Mouse (Mus musculus) layer of hippocampus, postnatal 25 days (tissue): ENCODE results near the gene Ikbkg. TPM values are rescaled to one million over a fixed set of nuclear protein-coding genes. Genes with fewer than 3 reads are reported as not detected.
A peak's percentile ranks its signal among the peaks of the same experiment; 100 is the strongest.
"Not testable (repeated sequence)": the region's sequence is repeated elsewhere in the genome, so short reads cannot be mapped to it uniquely, and the experiment has no call there.

Experiments used
- DNase-seq, 2 experiments: peaks; one replicate each; pipeline ENCODE4 v3.0.0; 2022; ENCODE audit warnings: mixed read lengths in 2 of 2, low spot score in 1 of 2; ENCODE audit errors: extremely low spot score in 1 of 2
- total RNA-seq, 2 experiments: library from RNA; stranded (reverse); gene quantifications; 2 replicates each; pipeline ENCODE4 v1.2.3; 2021

Ikbkg gene
- total RNA-seq, 2 experiments from 2014 or later = 51.0 to 56.3 TPM

DNA sequence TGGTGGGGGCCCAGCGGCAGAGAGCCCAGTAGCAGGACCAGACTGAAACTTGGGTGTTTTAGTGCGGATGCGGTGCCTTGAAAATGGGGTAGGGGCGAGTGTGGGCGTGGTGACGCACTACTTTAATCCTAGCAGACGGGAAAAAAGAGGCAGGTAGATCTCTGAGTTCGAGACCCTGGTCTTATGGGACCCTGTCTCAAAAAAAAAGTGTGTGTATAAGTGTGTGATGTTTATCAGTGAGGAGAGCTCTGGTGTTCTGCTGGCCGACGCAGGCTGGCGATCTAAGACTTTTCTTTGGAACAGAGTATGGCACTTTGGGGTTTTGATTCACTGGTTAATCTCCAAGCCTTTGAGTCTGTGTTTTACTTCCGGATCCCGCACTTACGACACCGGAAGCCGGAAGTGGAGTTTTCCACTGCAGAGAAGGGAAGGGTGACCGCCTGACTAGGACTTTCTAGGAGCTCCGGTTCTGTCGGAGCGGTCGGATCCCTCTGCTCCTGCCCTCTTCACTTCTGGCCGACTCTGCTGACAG, 36.3 kb downstream of the Ikbkg start:
- peak; percentile 21 to 40 for DNase-seq

DNA sequence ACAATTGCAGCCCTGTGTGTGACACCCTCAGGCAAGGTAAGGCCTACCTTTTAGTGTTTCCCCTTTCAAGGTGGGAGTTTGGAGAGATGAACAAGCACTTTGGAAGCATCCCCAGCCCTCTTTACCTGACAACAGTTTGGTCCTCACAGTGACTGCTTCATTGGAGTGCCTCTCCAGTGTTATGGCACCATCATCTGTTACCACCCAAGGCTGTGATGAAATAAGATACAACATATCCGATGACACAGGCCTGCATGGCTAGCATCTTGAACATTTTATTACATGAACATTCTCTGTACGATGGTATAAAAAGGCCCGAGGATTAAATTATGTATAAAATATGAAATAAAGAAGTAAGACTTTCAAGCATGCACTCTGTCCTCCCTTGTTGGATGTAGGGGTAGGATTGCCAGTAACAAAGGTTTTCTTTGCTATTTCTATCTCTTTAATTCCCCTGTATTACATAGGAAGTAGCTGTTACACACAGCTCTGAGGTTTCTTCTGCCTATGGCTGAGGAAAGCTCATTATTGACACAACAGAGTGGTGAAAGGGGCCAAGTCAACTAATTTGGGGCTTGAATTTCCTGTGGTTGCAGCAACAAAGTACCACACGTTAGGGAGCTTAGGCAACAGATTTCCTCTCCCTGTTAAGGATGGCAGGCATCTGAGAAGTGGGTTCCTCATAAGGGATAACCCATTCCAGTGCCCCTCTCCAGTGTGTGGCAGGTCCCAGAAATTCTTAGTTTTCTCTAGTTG, 58.2 kb downstream of the Ikbkg start:
- DNase-seq = no peak

DNA sequence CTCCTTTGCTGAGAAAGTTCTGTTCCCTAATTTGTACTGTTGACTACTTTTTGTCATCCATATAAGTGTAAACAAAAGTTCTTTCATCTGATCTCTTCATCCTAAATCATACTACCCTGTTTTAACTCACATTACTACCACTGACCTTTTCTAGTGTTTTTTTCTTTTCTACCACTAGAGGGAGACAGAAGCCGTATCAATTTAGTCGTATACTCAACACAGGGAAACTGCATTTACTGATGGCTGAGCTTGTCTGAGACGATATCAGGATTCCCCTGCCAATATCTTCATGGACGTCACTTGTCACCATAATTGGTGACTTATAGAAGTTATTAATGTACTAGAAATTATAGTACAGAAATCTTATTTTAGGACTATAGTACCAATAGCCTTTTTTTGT, 59.7 kb downstream of the Ikbkg start:
- DNase-seq = no peak

DNA sequence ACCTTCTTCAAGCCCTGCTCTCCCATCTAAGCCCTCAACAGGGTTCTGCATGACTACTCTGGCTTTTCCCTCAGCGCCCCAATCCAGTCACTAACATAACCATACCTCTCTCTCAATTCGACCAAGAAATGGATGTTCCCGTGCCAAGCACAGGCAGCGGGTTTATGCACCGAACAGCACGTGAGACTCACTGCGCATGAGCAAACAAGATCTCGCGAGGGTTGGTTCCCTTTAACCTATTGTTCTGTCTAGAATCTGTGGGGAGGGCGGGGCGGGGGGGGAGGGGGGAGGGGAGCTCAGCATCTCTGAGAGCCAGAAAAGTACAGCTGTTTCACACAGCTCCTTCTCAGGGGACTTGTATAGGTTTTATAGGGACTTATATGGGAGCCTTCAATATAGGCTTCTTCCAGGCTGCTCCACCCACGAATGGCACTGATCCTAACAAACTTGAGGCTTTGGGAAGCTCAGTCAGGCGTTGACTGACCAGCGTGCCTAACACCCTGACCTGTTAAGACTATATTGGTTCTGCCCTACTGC, 88.3 kb downstream of the Ikbkg start, which contains the start of gene Gm6880:
Gene Gm6880 (minus strand): TSS at position 51 of the 537 bp plus-strand sequence.
- DNase-seq = not testable (repeated sequence)

DNA sequence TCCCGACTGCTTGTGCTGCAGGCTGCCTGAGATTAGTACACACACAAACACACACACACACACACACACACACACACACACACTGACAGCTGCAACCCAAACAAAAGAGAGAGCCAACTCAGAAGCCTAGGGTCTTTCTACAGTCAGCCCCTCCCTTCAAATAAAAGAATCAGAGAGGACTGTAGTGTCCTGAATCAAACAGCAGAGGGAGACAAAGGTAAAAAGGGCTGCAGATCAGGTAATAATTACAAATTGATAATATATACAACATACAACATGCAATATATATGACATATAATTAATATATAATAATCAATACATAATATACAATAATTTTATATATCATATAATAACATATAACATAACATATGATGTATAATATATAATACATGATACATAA, 104.0 kb downstream of the Ikbkg start:
- no peak for DNase-seq

Other genes starting within 250 kb of the Ikbkg start
- not detected for gene Tex28, start 225.5 kb upstream of the Ikbkg start, total RNA-seq
- gene Tktl1, start 216.0 kb upstream of the Ikbkg start, total RNA-seq = under 1 TPM in 1 of 2 experiments, not detected in 1; 0.10 TPM
- 100 to 1,000 TPM in 1 of 2 experiments, 10 to 100 TPM in 1; 82.6 to 124 TPM for gene Flna, start 143.5 kb upstream of the Ikbkg start, total RNA-seq
- 10 to 100 TPM; 35.1 to 36.5 TPM for gene Emd, start 138.6 kb upstream of the Ikbkg start, total RNA-seq
- 100 to 1,000 TPM; 171 TPM for gene Rpl10, start 122.5 kb upstream of the Ikbkg start, total RNA-seq
- 10 to 100 TPM; 48.8 to 64.9 TPM for gene Taz, start 111.4 kb upstream of the Ikbkg start, total RNA-seq
- 1 to 10 TPM; 1.8 to 2.6 TPM for gene Dnase1l1, start 111.0 kb upstream of the Ikbkg start, total RNA-seq
- 100 to 1,000 TPM; 333 to 352 TPM for gene Atp6ap1, start 96.2 kb upstream of the Ikbkg start, total RNA-seq
- gene Gdi1, start 88.3 kb upstream of the Ikbkg start, total RNA-seq = 100 to 1,000 TPM; 631 to 685 TPM
- 10 to 100 TPM; 27.2 to 32.3 TPM for gene Fam50a, start 80.3 kb upstream of the Ikbkg start, total RNA-seq
- gene Plxna3, start 64.2 kb upstream of the Ikbkg start, total RNA-seq = 10 to 100 TPM; 23.9 to 40.3 TPM
- gene Lage3, start 39.7 kb upstream of the Ikbkg start, total RNA-seq = 10 to 100 TPM; 26.9 to 31.2 TPM
- 10 to 100 TPM; 70.0 to 73.0 TPM for gene Ubl4a, start 20.1 kb upstream of the Ikbkg start, total RNA-seq
- 1 to 10 TPM; 3.0 to 3.5 TPM for gene Slc10a3, start 19.9 kb upstream of the Ikbkg start, total RNA-seq
- 10 to 100 TPM; 17.8 to 24.9 TPM for gene Fam3a, start within 50 bp of the Ikbkg start, total RNA-seq
- gene G6pdx, start 35.9 kb downstream of the Ikbkg start, total RNA-seq = 10 to 100 TPM; 24.9 to 27.7 TPM
- gene Gm6880, start 88.1 kb downstream of the Ikbkg start, total RNA-seq = not detected
- not detected for gene Olfr1326-ps1, start 181.6 kb downstream of the Ikbkg start, total RNA-seq
- gene Olfr1325, start 199.4 kb downstream of the Ikbkg start, total RNA-seq = not detected